Mouse (Mus musculus) kidney, adult 10 weeks (tissue): ENCODE measurements around the gene Btnl1. TPM values are rescaled to one million over a fixed set of nuclear protein-coding genes. Genes with fewer than 3 reads are reported as not detected.

Experiments used
- polyA plus RNA-seq: library from polyadenylated mRNA; stranded (reverse); fragments of 350-450 nt; fragmentation: Illumina TruSeq; extraction: RNeasy Lipid Tissue Mini Kit (QIAGEN cat#74804); gene quantifications from one replicate; pipeline ENCODE4 v1.2.3, GENCODE M21; 2014; ENCODE audit warnings: low read depth, low replicate concordance

Gene Btnl1
- not detected for polyA plus RNA-seq

DNA sequence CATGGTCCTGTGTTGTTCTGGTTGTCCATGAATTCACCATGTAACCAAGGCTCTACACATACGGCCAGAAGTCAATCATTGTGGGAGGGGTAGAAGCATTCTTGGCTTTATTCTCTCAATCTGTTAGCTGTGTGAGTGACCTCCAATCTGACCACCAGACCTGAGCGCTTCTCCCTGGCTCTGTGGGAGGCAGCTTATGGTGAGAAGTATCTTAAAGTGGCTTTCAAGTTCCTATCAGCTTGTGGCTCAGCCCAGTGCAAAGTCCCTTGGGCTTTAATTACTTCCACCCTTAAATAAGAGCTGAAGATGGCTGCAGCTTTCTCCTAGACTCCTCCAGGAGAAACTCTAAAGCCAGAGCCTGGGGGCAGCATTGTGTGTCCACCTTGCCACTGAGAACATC is at the start of gene Btnl1:
Gene Btnl1, plus strand, starts transcription at position 286 of the 400 bp plus-strand sequence.

DNA sequence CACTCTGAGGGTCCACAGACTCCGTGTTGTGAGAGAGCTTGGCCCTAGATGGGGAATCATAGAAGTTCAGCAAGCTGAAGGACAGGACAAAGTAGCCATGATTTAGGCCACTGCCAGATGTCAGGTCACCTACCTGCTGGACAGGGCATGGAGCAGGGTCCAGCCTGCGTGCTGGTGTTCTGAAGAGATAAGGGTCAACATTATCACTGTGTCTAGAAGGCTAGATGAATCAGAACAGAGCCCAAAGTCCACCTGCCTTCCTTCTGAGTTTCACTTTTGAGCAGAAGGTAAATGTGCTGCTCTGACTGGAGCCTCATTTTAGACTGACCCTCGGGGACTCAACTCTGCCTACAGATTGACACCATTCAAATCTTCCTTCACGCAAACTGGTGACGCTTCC is 22.4 kb upstream of the Btnl1 start, which contains the start of gene Btnl2:
Gene Btnl2, plus strand, starts transcription at position 284 of the 400 bp plus-strand sequence.

DNA sequence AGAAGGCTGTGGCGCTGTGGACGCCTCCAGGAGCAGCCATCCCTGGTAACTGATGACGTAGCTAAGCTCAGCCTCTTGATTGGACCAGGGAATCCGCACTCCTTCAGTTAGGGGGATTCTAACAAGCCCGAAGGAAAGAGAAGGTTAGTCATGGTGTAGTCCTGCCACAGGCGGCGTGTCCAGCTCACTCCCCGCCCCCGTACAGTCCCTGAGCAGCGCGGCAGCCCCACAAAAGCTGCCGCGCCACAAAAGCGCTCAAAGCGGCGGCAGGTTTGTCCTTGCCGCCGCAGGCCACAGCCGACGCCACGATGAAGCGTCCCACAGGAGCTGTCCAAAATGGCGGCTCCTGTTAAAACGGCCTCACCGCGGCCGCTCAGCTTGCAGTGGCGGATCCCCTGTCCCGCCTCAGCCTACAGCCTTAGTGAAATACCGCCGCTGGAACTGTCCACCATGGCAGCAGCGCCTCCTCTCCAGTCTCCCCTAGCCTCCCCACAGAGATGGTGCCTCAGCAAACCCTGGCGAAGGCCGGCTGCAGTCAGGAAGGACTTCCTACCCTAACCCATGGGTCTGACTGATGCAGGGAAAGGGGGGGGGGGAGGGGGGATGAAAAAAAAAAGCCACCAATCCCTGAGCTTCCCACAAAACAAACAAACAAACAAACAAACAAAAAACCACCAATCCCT is 21.9 kb downstream of the Btnl1 start, which contains the start of gene BC051142:
Gene BC051142, plus strand, starts transcription at position 110 of the 683 bp plus-strand sequence.

Other genes with a start within 250 kb of the Btnl1 start
- 0.44 TPM for gene H2-DMb2, start 233.8 kb upstream of the Btnl1 start, polyA plus RNA-seq
- gene H2-DMb1, start 224.1 kb upstream of the Btnl1 start, polyA plus RNA-seq: 7.9 TPM
- gene Tap1, start 189.6 kb upstream of the Btnl1 start, polyA plus RNA-seq: 1.2 TPM
- gene Psmb9, start 189.4 kb upstream of the Btnl1 start, polyA plus RNA-seq: not detected
- gene Psmb8, start 179.4 kb upstream of the Btnl1 start, polyA plus RNA-seq: 0.73 TPM
- not detected for gene Tap2, start 173.6 kb upstream of the Btnl1 start, polyA plus RNA-seq
- 1.1 TPM for gene H2-Ob, start 138.2 kb upstream of the Btnl1 start, polyA plus RNA-seq
- 18.3 TPM for gene H2-Ab1, start 119.4 kb upstream of the Btnl1 start, polyA plus RNA-seq
- 51.8 TPM for gene H2-Aa, start 89.3 kb upstream of the Btnl1 start, polyA plus RNA-seq
- 2.6 TPM for gene H2-Eb1, start 71.3 kb upstream of the Btnl1 start, polyA plus RNA-seq
- gene H2-Eb2, start 51.5 kb upstream of the Btnl1 start, polyA plus RNA-seq: not detected
- gene Btnl2, start 22.3 kb upstream of the Btnl1 start, polyA plus RNA-seq: not detected
- gene BC051142, start 21.7 kb downstream of the Btnl1 start, polyA plus RNA-seq: 1.9 TPM
- not detected for gene Btnl4, start 100.2 kb downstream of the Btnl1 start, polyA plus RNA-seq
- not detected for gene Btnl6, start 140.2 kb downstream of the Btnl1 start, polyA plus RNA-seq
- 0.93 TPM for gene Notch4, start 187.1 kb downstream of the Btnl1 start, polyA plus RNA-seq
- gene Gpsm3, start 212.7 kb downstream of the Btnl1 start, polyA plus RNA-seq: 3.8 TPM
- gene Pbx2, start 214.1 kb downstream of the Btnl1 start, polyA plus RNA-seq: 11.4 TPM
- gene Ager, start 220.7 kb downstream of the Btnl1 start, polyA plus RNA-seq: not detected
- gene Rnf5, start 226.6 kb downstream of the Btnl1 start, polyA plus RNA-seq: 49.6 TPM
- gene Agpat1, start 227.1 kb downstream of the Btnl1 start, polyA plus RNA-seq: 2.9 TPM
- not detected for gene Egfl8, start 238.8 kb downstream of the Btnl1 start, polyA plus RNA-seq